Mouse (Mus musculus): ENCODE measurements around the gene Tmigd3. TPM values are rescaled to one million over a fixed set of nuclear protein-coding genes. Genes with fewer than 3 reads are reported as not detected.

The Tmigd3 gene
- not detected in 2 replicates for polyA plus RNA-seq (2011; ENCODE audit: insufficient read depth, insufficient read length, low replicate concordance, missing spikeins)

DNA sequence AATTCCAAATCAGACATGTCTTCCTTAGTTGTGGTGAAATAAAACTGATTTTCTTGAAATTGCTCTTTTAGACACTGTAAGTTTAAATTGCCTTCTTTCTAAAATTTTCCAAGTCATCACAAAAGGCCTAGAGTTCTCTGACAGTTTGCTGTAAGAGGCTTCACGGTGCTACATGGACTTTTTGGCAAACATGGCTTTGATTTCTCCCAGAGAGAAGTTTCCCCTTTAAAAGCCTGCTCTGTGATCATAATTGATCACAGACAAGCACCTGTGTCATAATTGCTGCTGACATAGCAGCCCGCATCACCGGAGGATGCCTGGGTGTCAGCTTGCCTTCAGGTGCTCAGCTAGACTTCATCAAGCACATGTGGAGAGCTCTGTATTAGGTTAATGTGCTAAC is at the start of gene Tmigd3, which contains the start of gene Adora3:
TSS of gene Tmigd3 (plus strand) at position 346 of the 400 bp plus-strand sequence.
TSS of gene Adora3 (plus strand) at position 301 of the 400 bp plus-strand sequence.
- WGBS: 92% methylated on average over 3 of the region's 3 CpGs
- no peaks in the 10 kb centered on the region for H3K4me1 ChIP-seq (ENCODE audit: control insufficient read depth, insufficient read depth, low read length)
- no peak within 1 kb of the TSS for H3K4me3 ChIP-seq (replicated peaks; ENCODE audit: control insufficient read depth, low read depth, low read length)
- H3K27ac ChIP-seq (ENCODE audit: control insufficient read depth, insufficient read depth, low read depth, low read length, poor library complexity): no peak within 1 kb of the TSS
- no peak for TF ChIP-seq POLR2A (IDR thresholded peaks at IDR 0.05; ENCODE audit: borderline replicate concordance, control insufficient read depth, low read depth, low read length)
- TF ChIP-seq CTCF (IDR thresholded peaks at IDR 0.05; ENCODE audit: control insufficient read depth, insufficient read depth, low read length): no peak

DNA sequence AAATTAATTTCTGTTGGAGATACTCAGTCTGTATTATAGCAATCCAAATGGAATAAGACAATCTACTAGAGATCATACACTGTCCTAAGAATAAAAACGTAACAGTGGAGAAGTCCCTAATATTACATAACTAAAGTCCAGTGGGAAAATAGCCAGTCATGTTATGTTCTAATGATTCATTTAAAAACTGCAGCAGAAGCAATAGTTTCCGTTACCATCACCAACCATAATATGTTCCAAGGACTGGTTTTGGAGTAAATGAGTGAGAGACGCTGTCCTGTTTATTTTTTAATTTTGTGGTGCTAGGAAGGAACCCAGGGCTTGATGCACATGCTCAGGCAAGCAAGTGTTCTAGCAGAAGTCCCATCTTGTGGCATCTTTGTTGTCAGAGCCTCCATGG is 49.2 kb upstream of the Tmigd3 start:
- Histone ChIP-seq H3K4me1 (ENCODE audit: control insufficient read depth, insufficient read depth, low read length) (peaks cover 3% of the 10 kb centered on the region), H3K27ac (ENCODE audit: control insufficient read depth, insufficient read depth, low read depth, low read length, poor library complexity) (no peak overlapping the region), H3K4me3 (replicated peaks; ENCODE audit: control insufficient read depth, low read depth, low read length) (no peak overlapping the region)
- WGBS: 76% methylated on average over 3 of the region's 3 CpGs
- no peak for TF ChIP-seq CTCF (IDR thresholded peaks at IDR 0.05; ENCODE audit: control insufficient read depth, insufficient read depth, low read length)
- TF ChIP-seq POLR2A (IDR thresholded peaks at IDR 0.05; ENCODE audit: borderline replicate concordance, control insufficient read depth, low read depth, low read length): no peak

DNA sequence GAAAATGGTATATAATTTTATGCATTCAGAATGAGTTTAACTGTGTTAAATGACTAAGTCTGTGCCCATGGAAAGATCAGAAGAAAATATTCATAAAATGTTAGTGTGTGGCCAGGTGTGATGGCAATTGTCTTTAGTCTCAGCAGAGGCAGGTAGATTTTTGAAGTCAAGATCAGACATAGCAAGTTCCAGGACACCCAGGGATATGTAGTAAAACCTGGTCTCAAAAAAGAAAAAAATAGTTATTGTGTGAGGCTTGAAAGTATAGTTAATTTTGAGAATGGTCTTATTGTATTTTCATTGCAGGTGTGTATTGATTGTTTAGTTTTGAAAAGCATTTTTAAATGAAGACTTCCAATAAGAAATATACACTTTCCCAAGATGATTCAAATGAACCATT is 47.1 kb upstream of the Tmigd3 start:
- peaks cover 3% of the 10 kb centered on the region for H3K4me1 ChIP-seq (ENCODE audit: control insufficient read depth, insufficient read depth, low read length)
- no peak overlapping the region for H3K27ac ChIP-seq (ENCODE audit: control insufficient read depth, insufficient read depth, low read depth, low read length, poor library complexity)
- no peak overlapping the region for H3K4me3 ChIP-seq (replicated peaks; ENCODE audit: control insufficient read depth, low read depth, low read length)
- no peak for TF ChIP-seq CTCF (IDR thresholded peaks at IDR 0.05; ENCODE audit: control insufficient read depth, insufficient read depth, low read length)
- no peak for TF ChIP-seq POLR2A (IDR thresholded peaks at IDR 0.05; ENCODE audit: borderline replicate concordance, control insufficient read depth, low read depth, low read length)

DNA sequence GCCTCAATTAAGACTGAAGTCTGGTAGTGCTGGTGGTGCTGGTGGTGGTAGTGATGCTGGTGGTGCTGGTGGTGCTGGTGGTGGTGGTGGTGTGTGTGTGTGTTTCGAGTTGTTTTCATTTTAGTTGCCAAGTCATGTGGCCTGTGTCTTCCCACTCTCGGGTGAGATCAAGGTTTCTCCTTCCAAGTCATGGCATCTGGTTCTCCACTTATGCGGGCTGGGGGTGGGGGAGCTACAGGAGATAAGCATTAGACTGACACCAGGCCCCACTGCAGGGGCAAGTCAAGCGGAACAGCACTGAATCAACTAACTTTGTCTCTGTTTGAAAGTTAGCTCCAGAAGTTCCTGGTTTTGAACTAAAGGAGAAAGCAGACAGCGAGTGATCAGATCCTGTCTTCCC is 46.6 kb upstream of the Tmigd3 start:
- 41% methylated on average over 5 of the region's 5 CpGs for WGBS
- Histone ChIP-seq H3K4me3 (replicated peaks; ENCODE audit: control insufficient read depth, low read depth, low read length) (no peak overlapping the region), H3K4me1 (ENCODE audit: control insufficient read depth, insufficient read depth, low read length) (peaks cover 3% of the 10 kb centered on the region), H3K27ac (ENCODE audit: control insufficient read depth, insufficient read depth, low read depth, low read length, poor library complexity) (no peak overlapping the region)
- TF ChIP-seq CTCF (IDR thresholded peaks at IDR 0.05; ENCODE audit: control insufficient read depth, insufficient read depth, low read length): no peak
- no peak for TF ChIP-seq POLR2A (IDR thresholded peaks at IDR 0.05; ENCODE audit: borderline replicate concordance, control insufficient read depth, low read depth, low read length)

DNA sequence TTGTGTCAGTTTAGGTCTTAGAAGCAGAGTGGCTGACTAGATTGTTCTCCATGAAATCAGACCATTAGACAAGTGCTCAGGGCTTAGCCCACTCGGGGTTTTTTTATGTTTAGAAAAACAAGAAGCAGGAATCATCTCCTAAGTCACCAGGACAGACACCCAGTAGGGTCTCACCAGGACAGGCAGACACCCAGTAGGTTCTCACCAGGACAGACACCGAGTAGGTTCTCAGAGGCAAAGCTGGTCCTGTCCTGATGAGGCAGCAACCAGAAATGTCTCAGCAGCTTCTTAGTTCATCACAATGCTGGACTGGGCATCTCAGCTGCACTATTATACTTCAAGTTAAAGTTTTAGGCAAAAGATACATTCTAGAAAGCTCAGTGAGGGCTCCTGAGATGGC is 46.0 kb upstream of the Tmigd3 start:
- peaks cover 3% of the 10 kb centered on the region for H3K4me1 ChIP-seq (ENCODE audit: control insufficient read depth, insufficient read depth, low read length)
- no peak overlapping the region for H3K27ac ChIP-seq (ENCODE audit: control insufficient read depth, insufficient read depth, low read depth, low read length, poor library complexity)
- 66% methylated on average over 2 of the region's 2 CpGs for WGBS
- H3K4me3 ChIP-seq (replicated peaks; ENCODE audit: control insufficient read depth, low read depth, low read length): no peak overlapping the region
- TF ChIP-seq CTCF (IDR thresholded peaks at IDR 0.05; ENCODE audit: control insufficient read depth, insufficient read depth, low read length) (no peak), POLR2A (IDR thresholded peaks at IDR 0.05; ENCODE audit: borderline replicate concordance, control insufficient read depth, low read depth, low read length) (no peak)

DNA sequence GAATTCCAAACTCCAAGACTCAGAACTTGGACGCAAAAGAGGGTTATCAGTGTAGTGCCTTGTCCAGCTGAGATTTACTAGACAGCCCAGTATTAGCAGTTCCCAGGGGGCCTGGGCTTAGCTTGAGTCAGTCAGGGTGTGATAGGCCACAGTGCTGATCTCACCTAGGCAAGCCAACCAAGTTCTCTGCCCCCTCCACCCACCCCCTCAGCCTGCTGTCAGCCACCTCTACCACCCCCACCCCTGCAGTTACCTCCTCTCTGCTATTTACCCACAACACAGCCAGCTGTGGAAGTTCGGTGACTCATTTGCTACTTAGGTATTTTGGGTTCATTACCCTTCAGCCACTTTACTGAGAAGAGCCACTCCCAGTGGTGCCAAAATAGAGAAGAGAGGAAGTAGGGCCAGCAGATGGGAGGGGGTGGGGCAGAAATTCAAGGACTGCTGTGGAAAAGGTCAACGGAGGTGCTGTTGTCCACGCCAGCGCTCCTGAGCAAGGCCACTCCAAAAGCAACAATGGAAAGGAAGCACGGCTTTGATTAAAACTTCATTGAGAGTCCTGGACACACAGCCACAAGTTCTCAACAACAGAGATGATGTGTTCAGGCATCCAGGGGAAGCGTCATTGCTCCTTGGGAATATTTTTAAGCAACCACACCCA is 45.1 kb upstream of the Tmigd3 start:
- TF ChIP-seq CTCF (IDR thresholded peaks at IDR 0.05; ENCODE audit: control insufficient read depth, insufficient read depth, low read length): no peak
- TF ChIP-seq POLR2A (IDR thresholded peaks at IDR 0.05; ENCODE audit: borderline replicate concordance, control insufficient read depth, low read depth, low read length): no peak
- 52% methylated on average over 7 of the region's 7 CpGs for WGBS
- no peak overlapping the region for H3K4me3 ChIP-seq (replicated peaks; ENCODE audit: control insufficient read depth, low read depth, low read length)
- no peak overlapping the region for H3K27ac ChIP-seq (ENCODE audit: control insufficient read depth, insufficient read depth, low read depth, low read length, poor library complexity)
- H3K4me1 ChIP-seq (ENCODE audit: control insufficient read depth, insufficient read depth, low read length): peaks cover 3% of the 10 kb centered on the region

DNA sequence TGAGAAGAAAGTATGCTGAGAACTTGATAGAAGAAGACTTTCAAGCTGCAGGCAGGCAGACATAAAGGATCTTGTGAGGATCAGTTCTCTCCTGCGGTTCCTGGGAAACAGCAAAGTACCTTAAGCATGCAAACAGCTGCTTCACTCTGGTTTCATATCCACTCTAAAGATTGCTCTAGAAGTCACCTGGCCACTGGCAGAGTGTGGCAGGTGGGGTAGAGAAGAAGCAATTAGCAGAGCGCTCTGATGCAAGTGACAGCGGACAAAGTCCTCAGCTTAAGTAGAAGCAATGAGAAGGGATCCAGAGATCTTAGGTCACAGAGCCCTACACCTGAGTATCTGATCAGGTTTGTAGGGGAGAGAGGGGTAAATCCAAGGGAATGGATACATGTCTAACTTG is 39.1 kb upstream of the Tmigd3 start:
- 91% methylated on average over 3 of the region's 3 CpGs for WGBS
- no peaks in the 10 kb centered on the region for H3K4me1 ChIP-seq (ENCODE audit: control insufficient read depth, insufficient read depth, low read length)
- H3K27ac ChIP-seq (ENCODE audit: control insufficient read depth, insufficient read depth, low read depth, low read length, poor library complexity): no peak overlapping the region
- TF ChIP-seq CTCF (IDR thresholded peaks at IDR 0.05; ENCODE audit: control insufficient read depth, insufficient read depth, low read length) (no peak), POLR2A (IDR thresholded peaks at IDR 0.05; ENCODE audit: borderline replicate concordance, control insufficient read depth, low read depth, low read length) (no peak)
- H3K4me3 ChIP-seq (replicated peaks; ENCODE audit: control insufficient read depth, low read depth, low read length): no peak overlapping the region

DNA sequence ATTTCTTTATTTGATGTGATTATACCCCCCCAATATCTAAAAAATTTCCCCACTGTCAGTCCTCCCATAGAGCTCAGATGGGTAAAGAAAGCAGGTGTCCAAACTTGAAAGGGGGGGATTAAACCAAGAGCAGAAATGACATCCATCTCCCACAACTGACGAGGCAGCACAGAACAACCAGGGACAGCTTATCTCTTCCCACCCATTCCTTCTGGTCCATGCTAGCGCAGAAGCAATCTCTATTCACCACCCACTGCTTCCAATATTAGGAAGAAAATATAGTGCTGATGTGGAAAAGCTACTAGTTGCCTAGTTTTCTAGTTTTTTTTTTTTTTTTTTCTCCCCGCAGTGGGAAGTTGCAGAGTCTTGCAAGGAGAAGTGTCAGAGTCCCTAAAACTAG is 34.8 kb upstream of the Tmigd3 start:
- TF ChIP-seq CTCF (IDR thresholded peaks at IDR 0.05; ENCODE audit: control insufficient read depth, insufficient read depth, low read length) (no peak), POLR2A (IDR thresholded peaks at IDR 0.05; ENCODE audit: borderline replicate concordance, control insufficient read depth, low read depth, low read length) (no peak)
- 63% methylated on average over 3 of the region's 3 CpGs for WGBS
- no peaks in the 10 kb centered on the region for H3K4me1 ChIP-seq (ENCODE audit: control insufficient read depth, insufficient read depth, low read length)
- H3K4me3 ChIP-seq (replicated peaks; ENCODE audit: control insufficient read depth, low read depth, low read length): no peak overlapping the region
- H3K27ac ChIP-seq (ENCODE audit: control insufficient read depth, insufficient read depth, low read depth, low read length, poor library complexity): no peak overlapping the region

DNA sequence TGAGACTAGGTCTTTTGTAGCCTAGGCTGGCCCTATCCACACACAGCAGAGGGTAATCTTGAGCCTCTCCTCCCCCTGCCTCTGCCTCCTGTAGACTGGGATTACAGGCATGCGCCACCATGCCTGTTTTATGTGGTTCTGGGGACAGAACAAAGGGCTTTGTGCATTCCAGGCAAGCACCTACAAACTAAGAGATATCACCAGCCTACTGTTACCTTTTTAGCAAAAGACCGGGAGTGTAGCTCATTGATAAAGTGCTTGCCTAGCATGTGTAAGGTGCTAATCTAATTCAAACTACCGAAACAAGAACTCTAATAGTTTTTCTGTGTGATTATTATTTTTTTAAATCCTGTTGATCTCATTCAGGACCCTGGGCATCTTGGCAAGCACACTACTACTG is 33.8 kb upstream of the Tmigd3 start:
- no peak overlapping the region for H3K27ac ChIP-seq (ENCODE audit: control insufficient read depth, insufficient read depth, low read depth, low read length, poor library complexity)
- no peak for TF ChIP-seq POLR2A (IDR thresholded peaks at IDR 0.05; ENCODE audit: borderline replicate concordance, control insufficient read depth, low read depth, low read length)
- no peak for TF ChIP-seq CTCF (IDR thresholded peaks at IDR 0.05; ENCODE audit: control insufficient read depth, insufficient read depth, low read length)
- no peaks in the 10 kb centered on the region for H3K4me1 ChIP-seq (ENCODE audit: control insufficient read depth, insufficient read depth, low read length)
- 69% methylated on average over 3 of the region's 3 CpGs for WGBS
- H3K4me3 ChIP-seq (replicated peaks; ENCODE audit: control insufficient read depth, low read depth, low read length): no peak overlapping the region
